Mouse (Mus musculus) frontal cortex, adult 2 months (tissue): ENCODE results near the gene Whamm. TPM values are rescaled to one million over a fixed set of nuclear protein-coding genes. Genes with fewer than 3 reads are reported as not detected.

Experiments
- DNase-seq, 2 experiments: peaks; one replicate each; pipeline ENCODE4 v3.0.0; 2022; ENCODE audit warnings: low spot score in 1 of 2; ENCODE audit errors: extremely low spot score in 1 of 2
- polyA plus RNA-seq: library from polyadenylated mRNA; depleted of rRNA; stranded (reverse); fragments of >200 nt; gene quantifications from 2 replicates; pipeline ENCODE4 v1.2.3, GENCODE M21; 2012

The Whamm gene
- polyA plus RNA-seq, 1 experiment = 24.2 TPM

DNA sequence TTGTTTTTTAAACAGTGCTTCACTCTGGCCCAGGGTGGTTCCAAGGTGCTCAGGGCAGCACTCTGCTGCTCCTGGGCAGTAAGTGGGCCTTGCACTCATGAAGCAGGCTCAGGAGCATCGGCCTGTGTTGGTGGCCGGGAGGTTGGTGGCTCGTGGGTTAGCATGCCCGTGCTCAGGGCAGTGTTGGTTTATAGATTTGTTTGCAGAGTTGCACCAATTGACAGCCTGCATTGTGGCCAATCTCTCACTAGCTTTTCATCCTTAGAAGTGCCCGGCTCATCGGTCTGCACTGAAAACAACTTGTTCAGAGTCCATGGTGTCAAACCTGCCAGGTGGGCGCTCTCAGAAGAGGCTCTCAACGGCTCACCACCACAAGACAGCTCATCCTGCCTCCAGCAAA lies 22.3 kb downstream of the Whamm start:
- no peak for DNase-seq

DNA sequence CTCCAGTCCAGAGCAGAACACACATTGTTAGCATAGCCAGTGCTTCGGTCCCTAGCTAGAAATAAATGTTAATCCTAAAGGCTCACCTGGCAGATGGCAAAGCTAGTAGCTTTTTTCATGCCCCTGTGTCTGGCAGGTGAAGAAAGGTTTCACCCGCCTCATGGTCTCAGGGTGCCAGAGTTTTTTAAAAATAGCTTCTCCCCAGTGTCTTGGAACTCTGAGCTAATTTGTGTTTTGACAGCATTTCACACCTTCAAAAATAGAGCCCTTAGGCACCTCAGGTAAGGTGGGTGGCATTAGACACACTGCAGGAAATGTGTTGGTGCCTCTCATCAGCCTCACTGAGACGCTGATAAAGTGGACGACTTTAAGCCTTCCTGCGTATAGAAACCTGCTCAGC lies 24.0 kb downstream of the Whamm start:
- DNase-seq = no peak

DNA sequence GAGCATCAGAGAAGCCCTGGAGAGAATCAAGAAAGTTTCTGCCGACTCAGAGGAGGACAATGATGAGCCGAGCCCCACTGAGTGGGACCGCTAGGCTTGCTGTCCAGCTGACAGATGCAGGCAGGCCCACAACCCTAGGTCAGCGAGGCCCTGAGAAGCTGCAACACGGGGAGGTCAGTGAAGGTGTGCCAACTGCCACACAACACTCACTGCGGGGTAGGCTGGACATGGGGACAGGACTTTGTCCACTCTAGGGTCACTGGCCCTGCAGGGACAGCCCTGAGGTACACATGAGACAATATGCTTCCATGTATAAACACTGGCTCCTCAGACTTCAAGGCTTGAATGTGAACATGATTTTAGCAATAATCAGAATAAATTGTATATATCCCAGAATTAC lies 25.0 kb downstream of the Whamm start:
- DNase-seq = no peak

DNA sequence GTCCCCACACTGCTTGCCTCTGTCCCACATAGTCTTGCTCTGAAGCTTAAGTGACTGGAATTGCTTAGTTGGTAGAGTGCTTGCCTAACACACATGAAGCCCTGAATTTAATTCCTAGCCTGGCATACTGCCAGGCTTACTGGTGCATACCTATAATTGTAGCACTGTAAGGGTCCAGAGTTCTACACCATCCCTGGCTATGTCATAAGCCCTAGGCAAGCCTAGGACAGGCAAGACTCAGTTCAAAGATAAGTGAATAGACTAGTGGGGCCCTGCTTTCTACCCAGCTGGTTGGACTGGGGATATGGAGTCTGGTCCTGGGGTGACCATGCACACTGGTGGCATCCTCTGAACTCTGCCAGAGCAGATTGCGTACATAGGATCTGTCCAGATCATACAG lies 26.6 kb downstream of the Whamm start:
- DNase-seq = no peak

DNA sequence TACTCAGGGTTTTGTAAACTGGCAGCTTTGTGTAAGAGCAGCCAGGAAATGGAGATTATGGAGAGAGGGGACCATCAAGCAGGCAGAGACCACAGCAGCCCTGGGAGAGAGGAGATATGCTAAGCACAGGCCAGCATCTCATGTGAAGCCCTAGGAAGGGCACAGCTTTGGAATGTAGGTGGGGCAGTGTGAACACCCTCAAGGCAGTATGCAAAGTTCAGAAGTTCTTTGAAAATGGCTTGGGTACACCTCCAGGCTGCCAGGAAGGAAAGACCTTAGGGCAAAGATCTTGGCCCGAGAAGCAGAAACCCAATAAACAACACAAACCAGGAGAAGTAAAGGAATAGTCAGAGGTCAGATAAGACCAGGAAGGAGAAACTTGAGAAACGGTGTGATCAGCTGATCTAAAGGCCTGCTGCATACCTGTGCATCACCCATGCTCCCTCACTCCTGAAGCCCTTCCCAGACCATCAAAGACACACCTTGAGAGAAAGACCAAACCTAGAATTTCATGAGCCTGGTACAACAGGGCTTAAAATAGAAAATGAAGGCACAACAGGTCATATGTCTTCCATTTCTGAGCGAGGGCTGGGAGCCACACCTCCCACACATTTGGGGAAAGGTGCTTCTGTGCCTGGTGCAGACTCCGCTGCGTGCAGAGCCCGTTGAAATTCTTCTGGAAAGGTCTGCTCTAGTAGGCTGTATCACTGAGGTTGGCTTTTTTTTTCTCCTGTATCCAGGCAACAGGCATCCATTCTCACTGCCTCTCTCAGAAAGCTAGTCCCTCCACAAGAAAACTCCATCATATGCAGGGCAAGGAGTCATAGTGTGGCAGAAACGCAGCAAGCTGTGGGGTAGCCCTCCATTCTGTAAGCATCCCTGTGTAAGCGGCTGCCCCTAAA lies 28.6 kb downstream of the Whamm start:
- DNase-seq = peak; percentile 47 to 61

DNA sequence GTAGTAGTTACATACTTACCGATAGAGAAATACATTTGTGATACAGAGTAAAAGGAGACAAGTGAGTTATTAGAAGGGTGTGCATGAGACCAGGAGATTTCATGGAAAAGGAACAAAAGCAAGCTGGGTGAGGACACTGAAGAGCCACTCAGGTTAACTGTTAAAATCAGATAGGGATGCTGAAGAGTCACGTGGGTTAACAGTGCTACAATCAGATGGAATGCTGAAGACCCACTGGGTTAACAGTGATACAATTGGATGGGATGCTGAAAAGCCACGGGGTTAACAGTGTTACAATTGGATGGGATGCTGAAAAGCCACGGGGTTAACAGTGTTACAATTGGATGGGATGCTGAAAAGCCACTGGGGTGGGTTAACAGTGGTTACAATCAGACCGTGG lies 33.9 kb downstream of the Whamm start:
- no peak for DNase-seq

DNA sequence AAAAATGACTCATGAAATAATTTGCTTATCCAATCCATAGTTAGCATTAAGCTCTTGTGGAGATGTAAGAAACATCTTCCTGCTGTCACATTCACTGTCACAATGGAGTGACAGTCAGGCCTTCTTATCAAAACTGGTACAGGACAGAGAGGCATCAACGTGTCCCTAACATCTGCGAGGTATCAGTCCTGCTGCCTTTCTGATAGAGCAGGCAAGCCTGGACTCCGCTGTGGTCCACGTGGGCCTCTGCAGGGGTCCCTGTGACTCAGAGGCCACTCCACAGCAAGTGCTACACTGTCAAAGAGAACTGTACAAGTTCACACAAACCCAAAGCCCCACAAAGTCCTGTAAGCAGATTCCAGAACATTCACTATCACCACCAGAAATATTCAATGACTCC lies 34.4 kb downstream of the Whamm start:
- no peak for DNase-seq

DNA sequence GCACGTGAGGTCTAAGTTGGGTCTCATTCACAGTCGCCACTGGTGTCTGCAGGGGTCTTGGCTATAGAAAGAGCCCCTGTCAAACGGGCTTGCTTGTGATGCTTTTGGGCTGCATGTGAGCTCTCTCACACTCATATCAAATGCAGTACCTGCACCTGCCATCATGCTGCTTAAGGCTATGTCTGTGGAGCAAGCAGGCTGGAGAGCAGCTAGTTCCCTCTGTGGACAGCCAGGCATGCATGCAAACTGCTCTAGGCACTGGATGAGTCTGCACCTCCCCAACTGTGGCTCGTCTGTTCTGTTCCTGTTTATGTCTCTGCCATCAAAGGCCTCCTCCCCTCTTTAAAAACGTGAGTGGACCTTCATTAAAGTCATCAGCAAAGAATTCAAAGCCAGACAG lies 35.4 kb downstream of the Whamm start:
- DNase-seq = no peak

DNA sequence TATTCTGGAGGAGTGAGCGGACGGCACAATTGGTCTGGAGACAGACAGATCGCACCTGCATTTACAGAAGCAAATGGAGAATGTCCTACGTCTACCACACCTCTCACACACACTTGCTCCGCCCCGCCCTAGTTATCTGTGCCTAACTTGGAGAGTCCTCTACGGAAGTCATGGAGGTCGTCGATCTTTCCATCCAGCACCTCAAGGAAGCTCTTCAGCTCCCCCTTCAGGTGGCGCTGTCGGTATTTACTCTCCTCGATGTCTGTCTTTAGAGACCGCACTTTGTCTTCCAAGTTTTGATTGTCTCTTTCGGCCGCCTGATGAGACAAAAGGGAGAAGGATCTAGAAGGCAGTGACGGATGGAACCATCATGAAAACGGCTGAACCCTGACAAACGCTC lies 39.1 kb downstream of the Whamm start:
- DNase-seq = peak in 1 of 2 experiments; percentile 30

DNA sequence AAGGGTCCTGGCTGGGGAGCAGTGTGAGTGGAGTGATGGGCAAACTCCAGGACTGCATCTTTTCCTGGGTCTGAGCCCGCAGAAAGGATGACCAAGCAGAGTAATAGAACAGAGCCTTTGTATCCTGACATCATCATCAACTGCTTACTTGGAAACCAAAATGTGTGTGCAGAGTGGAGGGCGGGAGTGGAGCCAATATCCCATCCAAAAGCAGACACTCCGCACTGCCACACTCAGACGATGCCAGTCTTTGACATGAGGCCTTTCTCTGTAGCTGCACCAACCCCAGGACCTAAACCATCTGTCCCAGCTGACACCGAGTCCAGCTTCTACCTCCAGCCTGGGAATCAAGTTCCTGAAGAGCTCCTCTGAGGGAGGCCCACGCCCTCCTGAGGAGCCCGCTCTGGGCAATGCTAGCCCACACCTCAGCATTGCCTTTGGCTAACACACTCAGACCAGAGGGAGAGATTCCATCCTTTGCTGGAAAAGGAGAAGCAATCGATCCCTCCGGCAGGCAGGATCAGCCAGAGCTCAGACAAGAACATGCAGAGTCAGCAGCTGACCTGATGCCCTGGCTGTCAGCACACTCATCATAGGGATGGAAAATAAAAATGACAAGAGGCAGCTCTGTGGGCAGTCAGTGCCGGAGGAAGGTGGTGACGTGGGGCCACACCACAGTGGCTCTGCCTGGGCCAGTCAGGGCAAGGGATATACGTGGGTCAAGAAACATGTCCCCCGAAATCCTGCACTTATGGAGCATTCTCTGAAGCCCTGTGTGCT lies 42.0 kb downstream of the Whamm start:
- no peak for DNase-seq

DNA sequence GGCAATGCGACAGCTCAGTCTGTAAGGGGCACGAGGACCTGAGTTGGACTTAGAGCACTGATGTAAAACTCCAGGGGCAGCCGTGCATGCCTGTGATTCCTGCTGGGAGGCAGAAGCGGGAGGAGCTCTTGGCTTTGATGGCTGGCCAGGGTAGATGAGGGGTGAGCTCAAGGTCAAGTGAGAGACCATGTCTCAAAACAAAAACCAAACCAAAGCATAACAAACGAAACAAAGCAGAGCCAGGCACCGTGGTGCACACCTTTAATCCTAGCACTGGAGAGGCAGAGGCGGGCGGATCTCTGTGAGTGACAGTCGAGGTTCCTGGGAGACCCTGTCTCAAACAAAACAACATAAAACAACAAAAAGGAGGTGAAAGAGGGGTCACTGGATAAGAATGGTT lies 44.0 kb downstream of the Whamm start:
- DNase-seq = no peak

DNA sequence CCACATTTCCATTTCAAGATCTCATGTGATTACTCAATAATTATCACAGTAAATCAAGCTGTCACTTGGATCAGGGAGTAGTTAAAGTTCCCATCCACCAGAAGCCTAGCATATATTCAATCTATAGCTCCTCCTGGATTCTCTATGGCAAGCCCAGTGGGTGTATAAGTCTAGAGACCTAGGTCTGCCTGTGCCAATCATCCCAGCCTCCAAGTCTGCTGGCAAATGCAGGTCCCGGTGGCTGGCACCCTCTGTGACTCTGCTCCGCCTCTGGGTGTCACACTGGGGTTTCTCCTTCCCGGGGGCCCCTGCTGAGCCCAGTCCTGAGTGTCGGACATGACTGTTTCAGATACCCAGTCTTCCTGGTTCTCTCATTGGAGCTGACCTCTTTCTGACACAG lies 51.7 kb downstream of the Whamm start:
- DNase-seq = no peak

DNA sequence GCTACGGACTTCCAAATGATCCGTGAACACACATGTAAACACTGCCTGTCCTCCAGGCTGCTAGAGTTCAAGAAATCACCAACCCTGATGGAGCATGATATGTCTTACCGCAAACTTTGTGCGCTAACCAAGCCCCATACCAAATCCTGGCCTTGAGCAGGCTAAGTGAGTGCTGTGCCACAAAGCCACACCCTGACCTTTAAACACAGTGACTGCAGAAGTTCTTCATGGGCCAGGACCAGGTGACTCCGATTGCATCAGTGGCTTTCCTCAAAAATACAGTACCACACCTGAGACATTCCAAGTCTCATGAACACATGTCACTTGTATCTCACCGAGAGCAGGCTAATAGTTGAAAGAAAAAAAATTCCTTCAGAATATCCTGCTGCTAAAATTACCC lies 52.7 kb downstream of the Whamm start:
- no peak for DNase-seq

DNA sequence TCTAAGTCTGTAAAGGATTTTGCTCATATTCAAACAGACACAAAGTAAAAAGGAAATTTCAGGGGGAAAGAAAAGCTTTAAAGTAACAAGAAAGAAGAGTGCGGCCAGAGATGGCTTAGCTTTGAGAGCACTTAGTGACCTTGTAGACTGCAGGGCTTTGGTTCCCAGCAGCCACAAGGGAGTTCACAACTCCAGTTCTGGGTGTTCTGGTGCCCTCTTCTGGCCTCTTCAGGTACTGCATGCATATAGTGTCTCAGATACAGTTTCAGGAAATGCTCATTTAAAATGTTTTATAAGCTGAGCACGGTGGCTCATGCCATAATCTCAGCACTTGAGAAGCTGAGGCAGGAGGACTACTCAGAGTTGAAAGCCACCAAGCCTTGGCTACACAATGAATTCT lies 55.4 kb downstream of the Whamm start:
- DNase-seq = no peak

DNA sequence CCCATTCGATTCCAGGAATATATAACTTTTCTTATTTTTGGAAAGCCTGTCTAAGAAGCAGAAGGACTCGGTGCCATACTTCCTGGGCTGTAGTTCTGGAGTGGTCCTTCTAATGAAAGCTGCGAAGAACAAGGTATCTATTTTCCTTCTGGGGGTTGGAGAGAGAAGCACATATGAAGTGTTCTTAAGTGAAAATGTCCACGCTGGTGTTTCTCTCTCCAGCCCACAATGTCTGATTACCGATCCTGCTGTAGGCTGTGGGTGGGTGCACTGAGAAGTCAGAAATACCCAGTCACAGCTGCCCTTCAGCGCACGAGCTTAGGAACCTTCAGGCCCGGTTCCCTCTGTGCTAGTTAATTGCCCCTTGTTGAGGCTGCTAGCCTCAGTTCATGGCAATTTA lies 60.2 kb downstream of the Whamm start:
- DNase-seq = peak; percentile 41 to 45

DNA sequence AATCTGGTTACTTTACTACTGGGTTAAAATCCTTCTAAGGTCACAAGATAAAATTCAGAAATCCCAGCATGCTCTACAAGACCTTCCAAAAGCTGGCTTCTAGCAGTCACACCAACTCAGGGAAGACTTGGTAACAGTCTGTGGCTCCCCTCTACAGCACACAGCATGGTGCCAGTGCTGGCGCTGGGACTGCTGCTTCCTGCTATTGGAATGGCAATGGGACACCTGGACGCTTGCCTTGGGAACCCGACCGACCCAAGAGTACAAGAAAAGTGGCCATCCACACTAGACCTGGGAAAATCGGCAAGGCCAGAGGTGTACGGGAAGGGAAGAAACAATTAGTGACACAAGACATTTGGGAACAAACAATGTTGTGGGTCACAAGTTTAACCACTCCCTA lies 61.5 kb downstream of the Whamm start:
- no peak for DNase-seq

DNA sequence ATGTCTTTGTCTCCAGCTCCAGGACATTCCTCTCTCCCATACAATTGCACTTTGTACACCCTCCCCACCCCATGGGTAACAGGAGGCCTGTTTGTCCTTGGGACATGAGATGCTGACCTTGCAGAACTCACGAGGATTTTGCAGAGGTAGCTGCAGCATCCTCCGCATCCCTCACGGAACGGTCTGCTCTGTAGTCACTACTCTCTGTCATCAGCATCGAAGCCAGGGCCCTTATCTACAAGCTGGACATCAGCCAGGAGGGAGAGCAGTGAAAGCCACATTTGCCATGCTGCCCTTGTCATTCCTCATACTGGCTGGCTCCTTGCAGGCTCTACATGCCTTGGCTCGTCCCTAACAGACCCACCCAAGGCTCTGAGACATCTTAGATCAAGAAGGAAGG lies 70.0 kb downstream of the Whamm start:
- DNase-seq = no peak

DNA sequence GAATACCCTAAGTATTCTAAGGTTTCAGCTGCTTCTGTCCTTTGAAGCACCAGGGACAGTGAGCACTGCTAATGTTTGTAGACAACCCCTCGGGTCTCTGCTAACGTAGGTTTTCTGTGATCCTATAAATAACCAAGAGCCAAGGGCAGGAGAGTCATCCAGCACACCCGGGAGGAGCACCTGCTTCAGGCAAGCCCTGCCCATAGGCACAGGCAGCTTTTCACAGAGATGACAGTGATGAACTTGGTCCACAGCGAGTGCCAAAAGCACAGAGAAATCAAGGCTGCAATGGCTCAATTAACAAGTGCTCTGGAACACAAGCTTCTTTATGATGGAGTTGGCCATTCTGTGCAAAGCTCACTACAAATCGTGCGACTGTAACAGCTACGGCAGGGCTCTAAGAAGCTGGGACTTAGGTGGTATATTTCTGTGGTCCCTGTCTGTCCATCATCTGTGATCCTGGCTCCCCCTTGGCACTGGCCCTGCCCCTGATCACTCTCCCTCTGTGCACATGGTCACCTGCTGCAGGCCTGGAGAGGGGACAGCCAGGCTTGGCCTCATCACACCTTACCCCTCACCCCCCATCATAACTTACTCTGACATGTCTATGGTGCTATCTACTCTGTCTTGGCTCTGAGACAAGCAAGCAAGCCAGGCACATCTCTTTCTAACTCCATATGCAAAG lies 73.6 kb downstream of the Whamm start:
- no peak for DNase-seq
